ENCODE assay signal across 8 mouse cellular contexts in the genomic region with DNA sequence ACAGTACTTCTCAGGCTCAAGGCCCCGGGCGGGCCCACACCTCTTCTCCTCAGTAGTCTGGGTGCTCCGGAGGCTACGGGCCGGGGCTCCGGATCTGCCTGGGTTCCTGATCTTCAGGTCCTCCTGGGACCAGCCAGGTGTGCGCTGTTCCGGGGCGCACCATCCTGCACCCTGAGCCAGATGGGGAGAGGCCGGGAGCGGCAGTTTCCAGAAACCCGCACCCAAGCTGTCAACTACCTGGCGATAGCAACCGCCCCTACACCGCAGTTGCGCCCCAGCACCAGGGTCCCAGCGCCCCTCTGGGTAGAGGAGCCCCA. TPM values are rescaled to one million over a fixed set of nuclear protein-coding genes. Genes with fewer than 3 reads are reported as not detected.
A peak's percentile ranks its signal among the peaks of the same experiment; 100 is the strongest.
DNase-seq lines count a peak whose midpoint lies in the region; ATAC-seq and TF ChIP-seq lines count a peak whose summit lies in the region.

No protein-coding gene starts in this region.

- 2% methylated on average over 17 of the region's 17 CpGs for WGBS in heart, embryonic 13.5 days
- 1% methylated on average over 17 of the region's 17 CpGs for WGBS in hindbrain, embryonic 10.5 days

- H3K9me3 ChIP-seq in heart, embryonic 13.5 days, result no peaks in the 10 kb centered on the region
- no peaks in the 10 kb centered on the region for H3K9me3 ChIP-seq in G1E (replicated peaks)
- no peaks in the 10 kb centered on the region for H3K9me3 ChIP-seq in hindbrain, embryonic 10.5 days

- no peak for TF ChIP-seq CTCF in G1E (IDR thresholded peaks at IDR 0.05; ENCODE audit: low read depth, low read length)

- H3K4me2 ChIP-seq in heart, embryonic 13.5 days, result peak overlapping the region; percentile 100

- no peak; the same call in 1 of the 2 replicates for ATAC-seq in heart, embryonic 13.5 days (ENCODE audit: extremely low read depth, insufficient number of reproducible peaks, low FRiP score, low TSS enrichment)
- no peak for ATAC-seq in G1E (ENCODE audit: extremely low read depth, insufficient number of reproducible peaks, low FRiP score, poor library complexity, severe bottlenecking)
- ATAC-seq in megakaryocyte-erythroid progenitor cell, adult 5-6 weeks (replicated peaks; ENCODE audit: low FRiP score, low TSS enrichment, poor library complexity, severe bottlenecking), result peak; percentile 5
- ATAC-seq in monocyte, adult 5-6 weeks (replicated peaks; ENCODE audit: insufficient number of reproducible peaks, low FRiP score, low TSS enrichment, poor library complexity, severe bottlenecking), result no peak

- H3K9ac ChIP-seq in heart, embryonic 13.5 days, result peak overlapping the region; percentile 89

- peak overlapping the region; percentile 97 for H3K27ac ChIP-seq in heart, embryonic 13.5 days (replicated peaks)
- peak overlapping the region; percentile 92 for H3K27ac ChIP-seq in hindbrain, embryonic 10.5 days

- peaks cover 14% of the 10 kb centered on the region; the same call in 1 of the 2 replicates for H3K27me3 ChIP-seq in heart, embryonic 13.5 days (replicated peaks)
- H3K27me3 ChIP-seq in G1E (ENCODE audit: insufficient read depth, low read length), result no peaks in the 10 kb centered on the region
- peaks cover 66% of the 10 kb centered on the region for H3K27me3 ChIP-seq in hindbrain, embryonic 10.5 days (ENCODE audit: insufficient read depth, poor library complexity, severe bottlenecking)

- peaks cover 30% of the 10 kb centered on the region for H3K36me3 ChIP-seq in heart, embryonic 13.5 days
- H3K36me3 ChIP-seq in G1E (replicated peaks), result peaks cover 57% of the 10 kb centered on the region
- H3K36me3 ChIP-seq in hindbrain, embryonic 10.5 days, result peaks cover 9% of the 10 kb centered on the region; the same call in 1 of the 2 replicates

- H3K4me1 ChIP-seq in heart, embryonic 13.5 days, result peaks cover 66% of the 10 kb centered on the region
- peaks cover 62% of the 10 kb centered on the region for H3K4me1 ChIP-seq in G1E (ENCODE audit: insufficient read depth, low read depth, low read length)
- H3K4me1 ChIP-seq in hindbrain, embryonic 10.5 days (replicated peaks), result peaks cover 66% of the 10 kb centered on the region

- H3K4me3 ChIP-seq in heart, embryonic 13.5 days, result peak overlapping the region; percentile 62
- H3K4me3 ChIP-seq in G1E (ENCODE audit: low read depth, low read length), result peak overlapping the region; percentile 78
- peak overlapping the region; percentile 59 for H3K4me3 ChIP-seq in hindbrain, embryonic 10.5 days

- DNase-seq in heart, adult 18-20 months, result no peak
- DNase-seq in G1E (ENCODE audit: low spot score), result no peak
- no peak for DNase-seq in hindbrain, embryonic 10.5 days (ENCODE audit: low spot score)
- DNase-seq in layer of hippocampus, postnatal 10 days (ENCODE audit: low spot score in 2 of 2), result no peak
- no peak for DNase-seq in MN1 (ENCODE audit: low spot score)

RNA-seq across cellular contexts. Expression of a gene that starts 1.7 kb away (rescaled TPM):
- polyA plus RNA-seq in heart, embryonic 13.5 days (2015; fragmentation: Nextera tagmentation; extraction: Ambion mirVana), result 2.5 and 3.0 TPM in 2 replicates
- 1 to 10 TPM; 4.6 to 5.6 TPM for total RNA-seq in heart, adult 18-20 months (2021)
- total RNA-seq in G1E (2014; fragmentation: Nextera tagmentation), result 8.5 and 43.8 TPM in 2 replicates
- total RNA-seq in G1E (2017), result 3.4 and 4.6 TPM in 2 replicates
- polyA plus RNA-seq in G1E (2012), result 18.5 and 26.9 TPM in 2 replicates
- 1.5 TPM in 2 replicates for polyA plus RNA-seq in hindbrain, embryonic 10.5 days (2016; fragmentation: Nextera tagmentation; extraction: Ambion mirVana)
- 16.2 and 38.2 TPM in 2 replicates for total RNA-seq in megakaryocyte-erythroid progenitor cell, adult 5-6 weeks (2014; fragmentation: Nextera tagmentation)
- 7.3 and 11.3 TPM in 2 replicates for total RNA-seq in megakaryocyte-erythroid progenitor cell, adult 5-6 weeks (2017)
- 11.8 to 27.8 TPM (median 18.2 TPM) in 3 replicates for total RNA-seq in monocyte, adult 5-6 weeks (2017)
- 1 to 10 TPM in 1 of 2 experiments, under 1 TPM in 1; 0.60 to 1.5 TPM for total RNA-seq in layer of hippocampus, postnatal 10 days (2021)

RNA-seq across cellular contexts. Expression of a gene that starts 1.8 kb away (rescaled TPM):
- polyA plus RNA-seq in heart, embryonic 13.5 days (2015; fragmentation: Nextera tagmentation; extraction: Ambion mirVana), result 22.2 and 26.9 TPM in 2 replicates
- 10 to 100 TPM; 11.6 to 16.4 TPM for total RNA-seq in heart, adult 18-20 months (2021)
- total RNA-seq in G1E (2014; fragmentation: Nextera tagmentation) (16.5 and 27.3 TPM in 2 replicates), G1E (2017) (9.6 and 12.2 TPM in 2 replicates)
- polyA plus RNA-seq in G1E (2012), result 25.3 and 32.3 TPM in 2 replicates
- polyA plus RNA-seq in hindbrain, embryonic 10.5 days (2016; fragmentation: Nextera tagmentation; extraction: Ambion mirVana), result 13.3 and 17.9 TPM in 2 replicates
- total RNA-seq in megakaryocyte-erythroid progenitor cell, adult 5-6 weeks (2014; fragmentation: Nextera tagmentation), result 101 and 172 TPM in 2 replicates
- 13.6 and 39.7 TPM in 2 replicates for total RNA-seq in megakaryocyte-erythroid progenitor cell, adult 5-6 weeks (2017)
- total RNA-seq in monocyte, adult 5-6 weeks (2017), result 81.0 to 99.7 TPM (median 93.0 TPM) in 3 replicates
- 1 to 10 TPM; 5.5 to 5.9 TPM for total RNA-seq in layer of hippocampus, postnatal 10 days (2021)

RNA-seq across cellular contexts. Expression of a gene that starts 17.3 kb away (rescaled TPM):
- polyA plus RNA-seq in heart, embryonic 13.5 days (2015; fragmentation: Nextera tagmentation; extraction: Ambion mirVana), result 1.3 and 2.3 TPM in 2 replicates
- total RNA-seq in heart, adult 18-20 months (2021), result not detected
- total RNA-seq in G1E (2014; fragmentation: Nextera tagmentation) (5.0 and 20.9 TPM in 2 replicates), G1E (2017) (3.3 and 4.2 TPM in 2 replicates)
- polyA plus RNA-seq in G1E (2012), result 10.3 and 11.7 TPM in 2 replicates
- polyA plus RNA-seq in hindbrain, embryonic 10.5 days (2016; fragmentation: Nextera tagmentation; extraction: Ambion mirVana), result 1.2 and 2.2 TPM in 2 replicates
- total RNA-seq in megakaryocyte-erythroid progenitor cell, adult 5-6 weeks (2014; fragmentation: Nextera tagmentation), result 5.8 and 6.8 TPM in 2 replicates
- 1.8 and 4.2 TPM in 2 replicates for total RNA-seq in megakaryocyte-erythroid progenitor cell, adult 5-6 weeks (2017)
- not detected in 3 replicates for total RNA-seq in monocyte, adult 5-6 weeks (2017)
- not detected for total RNA-seq in layer of hippocampus, postnatal 10 days (2021)

RNA-seq across cellular contexts. Expression of a gene that starts 29.3 kb away (rescaled TPM):
- polyA plus RNA-seq in heart, embryonic 13.5 days (2015; fragmentation: Nextera tagmentation; extraction: Ambion mirVana), result 0.78 and 1.3 TPM in 2 replicates
- total RNA-seq in heart, adult 18-20 months (2021), result 1 to 10 TPM in 1 of 2 experiments, under 1 TPM in 1; 0.87 to 1.4 TPM
- 8.7 TPM in 2 replicates for total RNA-seq in G1E (2014; fragmentation: Nextera tagmentation)
- total RNA-seq in G1E (2017), result 0.29 TPM in 1 of 2 replicates, not detected in the other
- 0.07 and 0.09 TPM in 2 replicates for polyA plus RNA-seq in G1E (2012)
- 0.30 and 0.31 TPM in 2 replicates for polyA plus RNA-seq in hindbrain, embryonic 10.5 days (2016; fragmentation: Nextera tagmentation; extraction: Ambion mirVana)
- total RNA-seq in megakaryocyte-erythroid progenitor cell, adult 5-6 weeks (2014; fragmentation: Nextera tagmentation), result 0.45 and 7.0 TPM in 2 replicates
- 3.5 TPM in 1 of 2 replicates, not detected in the other for total RNA-seq in megakaryocyte-erythroid progenitor cell, adult 5-6 weeks (2017)
- total RNA-seq in monocyte, adult 5-6 weeks (2017), result 3.7 to 10.5 TPM (median 5.6 TPM) in 3 replicates
- 1 to 10 TPM; 3.4 to 3.5 TPM for total RNA-seq in layer of hippocampus, postnatal 10 days (2021)

RNA-seq across cellular contexts. Expression of a gene that starts 29.3 kb away (rescaled TPM):
- polyA plus RNA-seq in heart, embryonic 13.5 days (2015; fragmentation: Nextera tagmentation; extraction: Ambion mirVana), result 74.8 and 75.6 TPM in 2 replicates
- total RNA-seq in heart, adult 18-20 months (2021), result 100 to 1,000 TPM; 112 TPM
- 221 and 236 TPM in 2 replicates for total RNA-seq in G1E (2014; fragmentation: Nextera tagmentation)
- 95.8 and 105 TPM in 2 replicates for total RNA-seq in G1E (2017)
- polyA plus RNA-seq in G1E (2012), result 189 and 211 TPM in 2 replicates
- 33.7 and 42.3 TPM in 2 replicates for polyA plus RNA-seq in hindbrain, embryonic 10.5 days (2016; fragmentation: Nextera tagmentation; extraction: Ambion mirVana)
- total RNA-seq in megakaryocyte-erythroid progenitor cell, adult 5-6 weeks (2014; fragmentation: Nextera tagmentation), result 166 and 173 TPM in 2 replicates
- 83.2 and 116 TPM in 2 replicates for total RNA-seq in megakaryocyte-erythroid progenitor cell, adult 5-6 weeks (2017)
- total RNA-seq in monocyte, adult 5-6 weeks (2017), result 134 to 139 TPM (median 137 TPM) in 3 replicates
- 10 to 100 TPM; 11.3 to 12.3 TPM for total RNA-seq in layer of hippocampus, postnatal 10 days (2021)
